Mouse (Mus musculus) stomach, postnatal 0 days (tissue): ENCODE data around the gene Tfap4.

Source experiments
- CTCF ChIP-seq: IDR thresholded peaks from 2 replicates; pipeline ENCODE4 v1.5.1; 2016; ENCODE audit warnings: antibody characterized with exemption, low read depth, mild to moderate bottlenecking, moderate library complexity
- EP300 ChIP-seq: optimal IDR thresholded peaks from 2 replicates; pipeline ENCODE3; 2016; ENCODE audit warnings: antibody characterized with exemption

DNA sequence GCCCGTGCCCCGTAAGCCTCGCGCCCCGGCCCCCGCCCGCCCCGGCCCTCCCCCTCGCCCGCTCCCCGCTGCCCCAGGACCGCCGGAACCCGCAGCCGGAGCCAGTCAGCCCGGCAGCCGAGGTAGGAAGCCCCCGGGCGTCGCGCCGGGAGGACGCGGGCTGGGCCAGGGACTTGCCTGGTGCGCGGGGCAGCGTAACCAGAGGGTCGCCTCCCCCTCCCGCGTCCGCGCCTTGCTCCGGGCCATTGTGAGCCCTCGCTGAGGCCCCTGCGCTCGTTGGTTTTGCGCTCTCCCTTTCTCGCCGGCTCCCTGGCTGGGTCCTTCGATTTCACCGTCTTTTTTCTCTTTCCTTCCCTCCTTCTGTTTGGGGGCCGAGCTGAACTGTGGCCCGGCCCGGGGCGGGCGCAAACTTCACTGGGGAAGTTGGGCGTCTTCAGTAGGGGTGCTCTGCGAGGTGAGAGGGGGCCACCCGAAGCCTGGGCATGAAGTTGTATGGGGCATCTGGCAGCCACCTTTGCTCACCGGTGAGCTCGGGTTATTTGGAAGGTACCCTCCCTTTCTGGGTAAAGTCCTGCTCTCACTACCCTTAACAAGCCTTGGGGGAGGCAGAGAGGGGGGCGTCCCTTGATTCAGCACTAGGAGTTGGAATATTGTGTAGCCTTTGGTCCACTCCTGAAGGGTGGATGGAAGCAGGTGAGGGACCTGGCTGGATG lies 35.3 kb upstream of the Tfap4 start:
- TF ChIP-seq EP300 (no peak), CTCF (no peak)
